Mouse (Mus musculus) embryonic facial prominence, embryonic 12.5 days (tissue): ENCODE results near the gene Btd. TPM values are rescaled to one million over a fixed set of nuclear protein-coding genes. Genes with fewer than 3 reads are reported as not detected.

Source experiments
- ATAC-seq: fragments of 200-750 bp; cut with Nextera tagmentation; 2 replicates; pipeline ENCODE4 v1.8.0; 2017; ENCODE audit not compliant: insufficient number of reproducible peaks, insufficient read depth, low FRiP score, low TSS enrichment
- H3K27ac ChIP-seq: fragments of 300-500 bp; sonication (generic); 2 replicates; pipeline ENCODE4 v1.5.1; 2016; ENCODE audit warnings: mild to moderate bottlenecking
- H3K27me3 ChIP-seq: fragments of 300-500 bp; sonication (generic); 2 replicates; pipeline ENCODE4 v1.6.1; 2016; ENCODE audit warnings: mild to moderate bottlenecking, moderate library complexity
- H3K36me3 ChIP-seq: fragments of 300-500 bp; sonication (generic); 2 replicates; pipeline ENCODE4 v1.6.1; 2016; ENCODE audit warnings: mild to moderate bottlenecking
- H3K4me1 ChIP-seq: fragments of 300-500 bp; sonication (generic); 2 replicates; pipeline ENCODE4 v1.6.1; 2016
- H3K4me2 ChIP-seq: fragments of 300-500 bp; sonication (generic); replicated peaks from 2 replicates; pipeline ENCODE4 v1.6.1; 2016; ENCODE audit warnings: mild to moderate bottlenecking, moderate library complexity
- H3K4me3 ChIP-seq: fragments of 300-500 bp; sonication (generic); 2 replicates; pipeline ENCODE4 v1.5.1; 2016; ENCODE audit warnings: mild to moderate bottlenecking
- H3K9ac ChIP-seq: fragments of 300-500 bp; sonication (generic); 2 replicates; pipeline ENCODE4 v1.6.1; 2016; ENCODE audit warnings: mild to moderate bottlenecking, moderate library complexity
- H3K9me3 ChIP-seq: fragments of 300-500 bp; sonication (generic); 2 replicates; pipeline ENCODE4 v1.6.1; 2016; ENCODE audit warnings: mild to moderate bottlenecking, moderate library complexity
- WGBS: fragments of 180-500 bp; shearing (Covaris S2); methylation state at CpG from one replicate; pipeline ENCODE4 v1.1.7; 2016; 5-methylcytosine and 5-hydroxymethylcytosine counted together
- polyA plus RNA-seq: library from polyadenylated mRNA; unstranded; fragments of >200 nt; fragmentation: Nextera tagmentation; extraction: Ambion mirVana; gene quantifications from 2 replicates; pipeline ENCODE4 v1.2.1, GENCODE M21; 2016

Btd gene
- polyA plus RNA-seq, 1 experiment from 2014 or later: 25.3 TPM

DNA sequence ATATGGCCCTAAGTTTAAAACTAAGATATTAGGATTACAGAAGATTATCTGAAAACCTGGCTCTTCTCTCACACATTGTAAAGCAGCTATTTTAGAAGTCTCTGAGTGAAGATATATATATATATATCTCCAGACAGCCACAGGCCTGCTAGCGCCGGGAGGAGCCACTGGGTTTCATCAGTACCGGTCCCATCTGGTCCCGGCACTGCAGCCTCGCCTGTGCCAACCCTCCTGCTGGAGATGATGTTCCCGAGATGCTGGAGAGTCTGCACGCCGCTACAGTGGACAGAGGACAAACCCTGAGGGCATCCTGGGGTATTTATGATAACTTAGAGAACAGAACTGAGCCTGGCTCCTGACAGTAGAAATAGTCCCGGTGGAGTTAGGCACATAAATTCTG lies 23.6 kb upstream of the Btd start:
- Histone ChIP-seq H3K4me3 (no peak overlapping the region), H3K4me2 (no peak overlapping the region), H3K9me3 (no peaks in the 10 kb centered on the region), H3K9ac (no peak overlapping the region), H3K27me3 (no peaks in the 10 kb centered on the region), H3K4me1 (no peaks in the 10 kb centered on the region), H3K27ac (no peak overlapping the region), H3K36me3 (no peaks in the 10 kb centered on the region)
- ATAC-seq: no peak
- WGBS: 83% methylated on average over 9 of the region's 9 CpGs

GRCm38 (mm10) chr14:31617997-31618396 lies 22.8 kb upstream of the Btd start:
- no peak overlapping the region for H3K9ac ChIP-seq

GRCm38 (mm10) chr14:31620591-31621223 lies 20.1 kb upstream of the Btd start:
- H3K4me1 ChIP-seq: no peaks in the 10 kb centered on the region
- no peaks in the 10 kb centered on the region for H3K27me3 ChIP-seq
- 72% methylated on average over 9 of the region's 9 CpGs for WGBS
- no peak for ATAC-seq
- no peak overlapping the region for H3K4me3 ChIP-seq
- H3K9ac ChIP-seq: no peak overlapping the region
- no peaks in the 10 kb centered on the region for H3K9me3 ChIP-seq
- no peaks in the 10 kb centered on the region for H3K36me3 ChIP-seq
- no peak overlapping the region for H3K4me2 ChIP-seq
- no peak overlapping the region for H3K27ac ChIP-seq

More at GRCm38 (mm10) chr14:31617997-31618396, 22.8 kb upstream of the Btd start:
- H3K9me3 ChIP-seq: no peaks in the 10 kb centered on the region
- no peaks in the 10 kb centered on the region for H3K27me3 ChIP-seq
- WGBS: 80% methylated on average over 3 of the region's 3 CpGs
- no peaks in the 10 kb centered on the region for H3K4me1 ChIP-seq
- H3K4me3 ChIP-seq: no peak overlapping the region
- no peaks in the 10 kb centered on the region for H3K36me3 ChIP-seq
- no peak overlapping the region for H3K27ac ChIP-seq
- H3K4me2 ChIP-seq: no peak overlapping the region
- ATAC-seq: no peak

DNA sequence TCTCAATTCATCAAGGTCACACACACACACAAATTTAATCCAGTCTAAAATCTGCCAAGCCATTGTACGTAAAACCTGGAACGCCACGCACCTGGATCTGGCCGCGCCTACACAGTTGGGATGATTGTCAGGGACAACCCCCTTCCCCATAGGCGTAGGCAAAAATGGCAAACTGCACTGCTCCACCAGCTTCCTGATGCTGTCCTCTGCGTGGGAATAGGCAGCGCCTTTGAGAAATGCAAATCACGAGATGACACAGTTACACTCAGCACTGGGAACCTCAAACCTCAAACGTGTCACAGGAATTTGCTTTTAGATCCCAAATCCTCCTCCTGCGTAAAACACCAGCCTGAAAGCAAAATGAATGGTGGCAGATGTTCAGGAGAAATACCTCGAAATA lies 18.1 kb upstream of the Btd start:
- no peak overlapping the region for H3K9ac ChIP-seq
- H3K4me1 ChIP-seq: no peaks in the 10 kb centered on the region
- no peak for ATAC-seq
- H3K4me2 ChIP-seq: no peak overlapping the region
- no peaks in the 10 kb centered on the region for H3K9me3 ChIP-seq
- no peak overlapping the region for H3K4me3 ChIP-seq
- no peaks in the 10 kb centered on the region for H3K27me3 ChIP-seq
- no peak overlapping the region for H3K27ac ChIP-seq
- H3K36me3 ChIP-seq: no peaks in the 10 kb centered on the region
- WGBS: 86% methylated on average over 12 of the region's 12 CpGs

GRCm38 (mm10) chr14:31630677-31631076 lies 10.2 kb upstream of the Btd start:
- no peaks in the 10 kb centered on the region for H3K36me3 ChIP-seq
- H3K9me3 ChIP-seq: no peaks in the 10 kb centered on the region
- H3K27ac ChIP-seq: no peak overlapping the region
- no peak for ATAC-seq
- WGBS: 71% methylated on average over 7 of the region's 7 CpGs
- no peak overlapping the region for H3K9ac ChIP-seq
- H3K4me3 ChIP-seq: no peak overlapping the region
- no peak overlapping the region for H3K4me2 ChIP-seq
- H3K27me3 ChIP-seq: no peaks in the 10 kb centered on the region
- no peaks in the 10 kb centered on the region for H3K4me1 ChIP-seq

- no peaks in the 10 kb centered on the region for H3K36me3 ChIP-seq
- H3K9me3 ChIP-seq: no peaks in the 10 kb centered on the region
- ATAC-seq: peak; percentile 24; the same call in 1 of the 2 replicates
- peak within 1 kb of the TSS; percentile 60 for H3K9ac ChIP-seq
- no peaks in the 10 kb centered on the region for H3K27me3 ChIP-seq
- peak within 1 kb of the TSS; percentile 52 for H3K4me3 ChIP-seq
- WGBS: 5% methylated on average over 26 of the region's 26 CpGs
- H3K4me2 ChIP-seq: peak within 1 kb of the TSS; percentile 81
- H3K4me1 ChIP-seq: peaks cover 10% of the 10 kb centered on the region; the same call in 1 of the 2 replicates
- H3K27ac ChIP-seq: peak within 1 kb of the TSS; percentile 86
Measured at GRCm38 (mm10) chr14:31640346-31640889, 410 bp upstream of the Btd start, which contains the start of gene Gm49387. TSS of gene Gm49387 (minus strand) at chr14:31640878.

DNA sequence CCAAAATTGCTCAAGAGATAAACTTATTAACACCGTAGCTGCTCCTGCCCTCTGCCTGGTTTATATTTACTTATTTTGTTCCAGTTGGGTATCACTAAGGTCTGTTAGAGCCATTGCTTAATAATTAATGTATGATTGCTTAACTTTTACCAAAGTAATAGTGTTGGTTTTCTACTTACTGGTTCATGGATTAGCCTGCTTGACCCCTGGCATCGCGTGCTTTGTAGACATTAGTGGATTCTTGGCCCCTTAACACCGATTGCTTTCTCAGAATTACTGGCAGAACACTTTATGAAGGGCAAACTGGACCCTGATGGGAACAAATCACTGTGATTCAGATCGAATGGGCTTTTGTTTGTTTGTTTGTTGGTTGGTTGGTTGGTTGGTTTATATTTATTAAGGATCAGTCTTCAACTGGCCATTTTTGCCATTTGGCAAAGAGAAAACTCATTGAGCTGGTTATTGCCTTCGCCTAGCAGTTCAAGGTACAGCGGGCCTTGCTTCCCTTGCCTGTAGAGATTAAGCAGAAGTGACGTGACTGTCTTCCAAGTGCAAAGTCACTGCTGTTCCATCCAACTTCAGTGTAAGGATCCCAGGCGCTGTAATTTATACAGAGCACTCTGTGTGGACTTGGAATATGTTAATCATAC lies 803 bp downstream of the Btd start:
- H3K27ac ChIP-seq: peak overlapping the region; percentile 86; the same call in 1 of the 2 replicates
- 70% methylated on average over 9 of the region's 9 CpGs for WGBS
- H3K9ac ChIP-seq: peak overlapping the region; percentile 60
- no peak for ATAC-seq
- peak overlapping the region; percentile 81 for H3K4me2 ChIP-seq
- H3K4me3 ChIP-seq: peak overlapping the region; percentile 52
- H3K4me1 ChIP-seq: peaks cover 10% of the 10 kb centered on the region; the same call in 1 of the 2 replicates
- no peaks in the 10 kb centered on the region for H3K36me3 ChIP-seq
- no peaks in the 10 kb centered on the region for H3K9me3 ChIP-seq
- no peaks in the 10 kb centered on the region for H3K27me3 ChIP-seq

- WGBS: 87% methylated on average over 5 of the region's 5 CpGs
- Histone ChIP-seq H3K9me3 (no peaks in the 10 kb centered on the region), H3K4me1 (peaks cover 10% of the 10 kb centered on the region; the same call in 1 of the 2 replicates), H3K27ac (no peak overlapping the region), H3K4me3 (no peak overlapping the region), H3K27me3 (no peaks in the 10 kb centered on the region), H3K9ac (no peak overlapping the region), H3K36me3 (no peaks in the 10 kb centered on the region), H3K4me2 (no peak overlapping the region)
- ATAC-seq: no peak
Measured at GRCm38 (mm10) chr14:31644183-31644830, 3.5 kb downstream of the Btd start.

- Histone ChIP-seq H3K27ac (no peak overlapping the region), H3K27me3 (no peaks in the 10 kb centered on the region), H3K9me3 (no peaks in the 10 kb centered on the region), H3K4me2 (no peak overlapping the region), H3K9ac (no peak overlapping the region), H3K4me1 (peaks cover 8% of the 10 kb centered on the region; the same call in 1 of the 2 replicates), H3K36me3 (no peaks in the 10 kb centered on the region), H3K4me3 (no peak overlapping the region)
- ATAC-seq: no peak
- WGBS: 63% methylated on average over 3 of the region's 3 CpGs
Measured at GRCm38 (mm10) chr14:31644931-31645547, 4.2 kb downstream of the Btd start.

DNA sequence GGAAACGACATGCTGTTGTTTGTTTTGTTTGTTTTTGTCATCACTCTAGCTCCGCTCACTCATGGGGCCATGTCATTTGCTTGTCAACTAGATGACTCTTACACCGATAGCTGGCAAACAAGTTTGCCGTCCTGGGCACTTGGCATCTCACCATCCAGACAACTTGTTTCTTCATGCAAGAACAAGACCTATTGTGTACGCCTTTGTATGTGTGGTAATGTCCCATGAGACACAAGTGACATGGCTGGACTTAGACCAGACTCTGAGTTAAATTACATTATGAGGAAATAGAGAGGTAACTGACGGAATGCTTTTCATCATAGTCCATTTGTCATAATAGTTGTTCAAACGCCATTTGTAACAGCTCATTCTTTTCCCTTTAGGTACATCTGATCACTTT lies 5.1 kb downstream of the Btd start:
- Histone ChIP-seq H3K27ac (no peak overlapping the region), H3K4me1 (peaks cover 6% of the 10 kb centered on the region; the same call in 1 of the 2 replicates), H3K9ac (no peak overlapping the region), H3K9me3 (no peaks in the 10 kb centered on the region), H3K27me3 (no peaks in the 10 kb centered on the region), H3K4me2 (no peak overlapping the region), H3K4me3 (no peak overlapping the region), H3K36me3 (no peaks in the 10 kb centered on the region)
- WGBS: 88% methylated on average over 7 of the region's 7 CpGs
- ATAC-seq: no peak

- no peaks in the 10 kb centered on the region for H3K27me3 ChIP-seq
- H3K9ac ChIP-seq: no peak overlapping the region
- H3K4me3 ChIP-seq: no peak overlapping the region
- no peak for ATAC-seq
- no peak overlapping the region for H3K27ac ChIP-seq
- H3K4me2 ChIP-seq: no peak overlapping the region
- no peaks in the 10 kb centered on the region for H3K4me1 ChIP-seq
- no peaks in the 10 kb centered on the region for H3K36me3 ChIP-seq
- 85% methylated on average over 10 of the region's 10 CpGs for WGBS
- no peaks in the 10 kb centered on the region for H3K9me3 ChIP-seq
Measured at GRCm38 (mm10) chr14:31647991-31648390, 7.2 kb downstream of the Btd start.
